Mouse (Mus musculus): ENCODE data around the gene Eif4g3.

- TF ChIP-seq CTCF (IDR thresholded peaks at IDR 0.05; ENCODE audit: control insufficient read depth, insufficient read depth, insufficient replicate concordance, low read depth, low read length): peak; percentile 7; the same call in 1 of the 2 replicates
- no peak for TF ChIP-seq POLR2A (IDR thresholded peaks at IDR 0.05; ENCODE audit: control insufficient read depth, low read depth, low read length)
These were observed 138.4 kb downstream of the Eif4g3 start for GRCm38 (mm10) chr4:138131226-138131625.
